Mouse (Mus musculus): ENCODE measurements at regions not wholly inside any gene's neighbourhood (a gene's known extent, or its start where the extent isn't known, plus 50 kb on each side); places are given as distances from the start of the nearest gene placed in this dataset.

- H3K79me2 ChIP-seq (ENCODE audit: control insufficient read depth, insufficient read depth), result no peaks in the 10 kb centered on the region
- H3K4me2 ChIP-seq (ENCODE audit: low read depth), result no peak overlapping the region
- H3K36me3 ChIP-seq (ENCODE audit: control insufficient read depth, insufficient read depth), result no peaks in the 10 kb centered on the region
- TF ChIP-seq POLR2AphosphoS2 (IDR thresholded peaks at IDR 0.05; ENCODE audit: insufficient read length, low read depth) (no peak), SRF (IDR thresholded peaks at IDR 0.05; ENCODE audit: control insufficient read depth, insufficient read length, low read depth) (no peak), E2F4 (IDR thresholded peaks at IDR 0.05; ENCODE audit: insufficient read depth) (no peak), TCF12 (IDR thresholded peaks at IDR 0.05; ENCODE audit: insufficient read depth, poor library complexity, severe bottlenecking) (no peak), TCF3 (IDR thresholded peaks at IDR 0.05; ENCODE audit: insufficient read length, low read depth) (no peak), POLR2A (IDR thresholded peaks at IDR 0.05; ENCODE audit: insufficient read length, low read depth) (no peak), MAX (IDR thresholded peaks at IDR 0.05; ENCODE audit: low read depth) (no peak), CEBPB (IDR thresholded peaks at IDR 0.05; ENCODE audit: insufficient read depth, poor library complexity, severe bottlenecking) (no peak), MYOG (IDR thresholded peaks at IDR 0.05; ENCODE audit: control insufficient read depth in 1 of 3, insufficient read depth in 1 of 3, insufficient read length in 2 of 3, low read depth in 2 of 3) (no peak), REST (IDR thresholded peaks at IDR 0.05; ENCODE audit: insufficient read depth, insufficient read length) (no peak), MYOD1 (IDR thresholded peaks at IDR 0.05; ENCODE audit: control insufficient read depth in 1 of 3, insufficient read length in 2 of 3, low read depth in 2 of 3) (no peak), USF1 (IDR thresholded peaks at IDR 0.05; ENCODE audit: low read depth) (no peak)
- no peak overlapping the region for H3K4me3 ChIP-seq
- no peak overlapping the region for H3ac ChIP-seq (ENCODE audit: control insufficient read depth, insufficient read length)
- H3K27me3 ChIP-seq (ENCODE audit: control insufficient read depth, insufficient read depth, insufficient read length), result no peaks in the 10 kb centered on the region
Observed at GRCm38 (mm10) chr2:50496057-50496433, 199.4 kb upstream of the Mmadhc start.

DNA sequence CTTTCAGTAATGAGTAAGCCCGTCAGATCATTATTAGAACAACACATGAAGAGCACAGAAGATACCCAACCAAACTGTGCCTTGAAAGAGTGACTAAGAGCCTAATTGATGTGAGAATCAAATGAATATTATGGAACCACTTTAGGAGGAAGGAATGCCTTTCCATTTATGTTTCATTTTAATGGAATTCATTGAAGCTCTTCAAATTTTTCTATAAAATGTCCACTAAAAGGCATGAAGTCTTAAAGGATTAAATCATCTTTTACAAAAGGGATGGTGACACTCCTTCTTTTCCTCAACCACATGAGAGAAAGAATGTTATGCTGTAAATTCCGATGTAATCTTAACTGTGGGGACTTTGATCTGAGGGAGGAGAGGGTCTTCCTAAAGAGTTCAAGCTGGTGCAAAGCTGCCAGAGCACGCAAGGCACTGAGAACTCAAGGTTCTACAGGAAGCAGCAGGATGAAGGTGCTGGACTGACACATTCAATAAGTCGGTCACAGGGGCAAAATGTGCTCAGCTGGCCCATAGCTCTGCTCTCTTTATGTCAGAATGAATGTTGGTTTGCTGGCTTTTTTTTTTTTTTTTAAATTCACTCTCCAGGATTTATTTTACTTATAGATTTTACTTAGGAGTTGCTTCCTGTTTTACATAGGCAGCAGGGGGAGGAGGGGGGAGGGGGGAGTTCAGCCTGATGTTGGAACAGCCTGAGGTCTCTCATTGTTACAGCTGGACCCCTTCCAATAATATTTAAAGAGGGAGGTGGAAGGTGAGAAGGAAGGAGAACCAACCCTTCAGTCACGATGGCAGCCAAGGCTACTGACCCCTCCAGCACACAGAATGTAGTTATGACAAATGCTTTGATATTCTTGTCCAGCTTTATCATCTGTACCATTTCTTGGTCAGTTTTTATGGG lies 198.8 kb upstream of the Mmadhc start:
- Histone ChIP-seq H3K4me3 (no peak overlapping the region), H3K36me3 (ENCODE audit: control insufficient read depth, insufficient read depth) (no peaks in the 10 kb centered on the region), H3ac (ENCODE audit: control insufficient read depth, insufficient read length) (no peak overlapping the region), H3K4me2 (ENCODE audit: low read depth) (no peak overlapping the region), H3K27me3 (ENCODE audit: control insufficient read depth, insufficient read depth, insufficient read length) (no peaks in the 10 kb centered on the region), H3K79me2 (ENCODE audit: control insufficient read depth, insufficient read depth) (no peaks in the 10 kb centered on the region)
- TF ChIP-seq POLR2A (IDR thresholded peaks at IDR 0.05; ENCODE audit: insufficient read length, low read depth) (no peak), TCF12 (IDR thresholded peaks at IDR 0.05; ENCODE audit: insufficient read depth, poor library complexity, severe bottlenecking) (no peak), REST (IDR thresholded peaks at IDR 0.05; ENCODE audit: insufficient read depth, insufficient read length) (no peak), MYOD1 (IDR thresholded peaks at IDR 0.05; ENCODE audit: control insufficient read depth in 1 of 3, insufficient read length in 2 of 3, low read depth in 2 of 3) (no peak), POLR2AphosphoS2 (IDR thresholded peaks at IDR 0.05; ENCODE audit: insufficient read length, low read depth) (no peak), MAX (IDR thresholded peaks at IDR 0.05; ENCODE audit: low read depth) (no peak), TCF3 (IDR thresholded peaks at IDR 0.05; ENCODE audit: insufficient read length, low read depth) (no peak), E2F4 (IDR thresholded peaks at IDR 0.05; ENCODE audit: insufficient read depth) (no peak), SRF (IDR thresholded peaks at IDR 0.05; ENCODE audit: control insufficient read depth, insufficient read length, low read depth) (no peak), USF1 (IDR thresholded peaks at IDR 0.05; ENCODE audit: low read depth) (no peak), MYOG (IDR thresholded peaks at IDR 0.05; ENCODE audit: control insufficient read depth in 1 of 3, insufficient read depth in 1 of 3, insufficient read length in 2 of 3, low read depth in 2 of 3) (no peak), CEBPB (IDR thresholded peaks at IDR 0.05; ENCODE audit: insufficient read depth, poor library complexity, severe bottlenecking) (no peak)

- no peaks in the 10 kb centered on the region for H3K27me3 ChIP-seq (ENCODE audit: control insufficient read depth, insufficient read depth, insufficient read length)
- H3K4me3 ChIP-seq, result no peak overlapping the region
- TF ChIP-seq MYOD1 (IDR thresholded peaks at IDR 0.05; ENCODE audit: control insufficient read depth in 1 of 3, insufficient read length in 2 of 3, low read depth in 2 of 3) (peak; percentile 2 to 80 (median 79)), CEBPB (IDR thresholded peaks at IDR 0.05; ENCODE audit: insufficient read depth, poor library complexity, severe bottlenecking) (no peak), SRF (IDR thresholded peaks at IDR 0.05; ENCODE audit: control insufficient read depth, insufficient read length, low read depth) (no peak), TCF12 (IDR thresholded peaks at IDR 0.05; ENCODE audit: insufficient read depth, poor library complexity, severe bottlenecking) (peak; percentile 48)
- no peaks in the 10 kb centered on the region for H3K79me2 ChIP-seq (ENCODE audit: control insufficient read depth, insufficient read depth)
- H3K36me3 ChIP-seq (ENCODE audit: control insufficient read depth, insufficient read depth), result no peaks in the 10 kb centered on the region
- H3ac ChIP-seq (ENCODE audit: control insufficient read depth, insufficient read length), result no peak overlapping the region
- peak overlapping the region; percentile 50 for H3K4me2 ChIP-seq (ENCODE audit: low read depth)
Observed at GRCm38 (mm10) chr2:50493597-50494335, 197.2 kb upstream of the Mmadhc start.

DNA sequence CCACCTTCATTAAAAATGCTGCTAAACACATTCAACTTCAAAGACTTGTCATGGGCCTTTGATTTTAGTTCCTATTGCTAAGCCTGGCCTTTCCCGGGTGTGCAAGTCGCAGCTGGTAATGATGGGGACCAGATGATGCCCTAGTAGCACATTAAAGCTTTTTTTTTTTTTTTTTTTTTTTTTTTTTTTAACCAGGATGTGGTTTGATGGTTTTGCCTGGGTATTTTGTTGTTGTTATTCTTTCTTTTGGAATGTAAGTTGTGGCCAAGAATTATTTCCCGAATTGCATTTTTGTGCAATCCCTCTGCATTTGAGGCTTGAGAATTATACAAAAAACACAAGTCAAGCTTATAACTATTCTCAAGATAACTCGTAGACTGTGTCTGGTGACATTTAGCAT lies 167.2 kb upstream of the Mmadhc start:
- Histone ChIP-seq H3ac (ENCODE audit: control insufficient read depth, insufficient read length) (no peak overlapping the region), H3K27me3 (ENCODE audit: control insufficient read depth, insufficient read depth, insufficient read length) (no peaks in the 10 kb centered on the region), H3K79me2 (ENCODE audit: control insufficient read depth, insufficient read depth) (no peaks in the 10 kb centered on the region), H3K4me2 (ENCODE audit: low read depth) (peak overlapping the region; percentile 40), H3K4me3 (no peak overlapping the region), H3K36me3 (ENCODE audit: control insufficient read depth, insufficient read depth) (no peaks in the 10 kb centered on the region)
- TF ChIP-seq MYOG (IDR thresholded peaks at IDR 0.05; ENCODE audit: control insufficient read depth in 1 of 3, insufficient read depth in 1 of 3, insufficient read length in 2 of 3, low read depth in 2 of 3) (no peak), CEBPB (IDR thresholded peaks at IDR 0.05; ENCODE audit: insufficient read depth, poor library complexity, severe bottlenecking) (peak; percentile 84; the same call in 1 of the 2 replicates), POLR2AphosphoS2 (IDR thresholded peaks at IDR 0.05; ENCODE audit: insufficient read length, low read depth) (no peak), TCF12 (IDR thresholded peaks at IDR 0.05; ENCODE audit: insufficient read depth, poor library complexity, severe bottlenecking) (peak; percentile 58), MAX (IDR thresholded peaks at IDR 0.05; ENCODE audit: low read depth) (no peak), SRF (IDR thresholded peaks at IDR 0.05; ENCODE audit: control insufficient read depth, insufficient read length, low read depth) (no peak), MYOD1 (IDR thresholded peaks at IDR 0.05; ENCODE audit: control insufficient read depth in 1 of 3, insufficient read length in 2 of 3, low read depth in 2 of 3) (no peak), USF1 (IDR thresholded peaks at IDR 0.05; ENCODE audit: low read depth) (no peak)

All from myocyte (in vitro differentiated cells).